Mouse (Mus musculus): ENCODE results near the gene Jmjd1c. TPM values are rescaled to one million over a fixed set of nuclear protein-coding genes. Genes with fewer than 3 reads are reported as not detected.

The Jmjd1c gene
- polyA plus RNA-seq, 1 experiment from 2014 or later, result 10.3 TPM

GRCm38 (mm10) chr10:67195671-67196070, 99.7 kb downstream of the Jmjd1c start:
- no peak overlapping the region for H3K27ac ChIP-seq (replicated peaks)
- ATAC-seq (ENCODE audit: insufficient read depth), result no peak
- no peak overlapping the region for H3K4me3 ChIP-seq (replicated peaks)
- H3K27me3 ChIP-seq, result no peaks in the 10 kb centered on the region
- H3K9ac ChIP-seq, result no peak overlapping the region
- 83% methylated on average over 1 of the region's 1 CpGs for WGBS (ENCODE audit: insufficient replicate concordance)
- H3K36me3 ChIP-seq (replicated peaks), result peaks cover 15% of the 10 kb centered on the region
- peaks cover 24% of the 10 kb centered on the region for H3K4me1 ChIP-seq (replicated peaks)
- no peak overlapping the region for H3K4me2 ChIP-seq
- no peaks in the 10 kb centered on the region for H3K9me3 ChIP-seq (replicated peaks)

- ATAC-seq (ENCODE audit: insufficient read depth), result no peak
Measured at GRCm38 (mm10) chr10:67197186-67197585, 101.3 kb downstream of the Jmjd1c start.

GRCm38 (mm10) chr10:67197829-67198228, 101.9 kb downstream of the Jmjd1c start:
- H3K4me2 ChIP-seq, result no peak overlapping the region
- H3K27me3 ChIP-seq, result no peaks in the 10 kb centered on the region
- H3K4me3 ChIP-seq (replicated peaks), result no peak overlapping the region
- peaks cover 28% of the 10 kb centered on the region for H3K4me1 ChIP-seq (replicated peaks)
- no peak overlapping the region for H3K9ac ChIP-seq
- no peak for ATAC-seq (ENCODE audit: insufficient read depth)
- 45% methylated on average over 2 of the region's 2 CpGs for WGBS (ENCODE audit: insufficient replicate concordance)
- H3K36me3 ChIP-seq (replicated peaks), result peaks cover 7% of the 10 kb centered on the region; the same call in 1 of the 2 replicates
- no peaks in the 10 kb centered on the region for H3K9me3 ChIP-seq (replicated peaks)
- no peak overlapping the region for H3K27ac ChIP-seq (replicated peaks)

More at GRCm38 (mm10) chr10:67197186-67197585, 101.3 kb downstream of the Jmjd1c start:
- H3K36me3 ChIP-seq (replicated peaks), result peaks cover 12% of the 10 kb centered on the region
- no peak overlapping the region for H3K9ac ChIP-seq
- no peaks in the 10 kb centered on the region for H3K27me3 ChIP-seq
- no peak overlapping the region for H3K4me2 ChIP-seq
- H3K4me1 ChIP-seq (replicated peaks), result peaks cover 25% of the 10 kb centered on the region
- H3K4me3 ChIP-seq (replicated peaks), result no peak overlapping the region
- no peaks in the 10 kb centered on the region for H3K9me3 ChIP-seq (replicated peaks)
- 65% methylated on average over 4 of the region's 4 CpGs for WGBS (ENCODE audit: insufficient replicate concordance)
- no peak overlapping the region for H3K27ac ChIP-seq (replicated peaks)

- peaks cover 33% of the 10 kb centered on the region for H3K4me1 ChIP-seq (replicated peaks)
- no peak for ATAC-seq (ENCODE audit: insufficient read depth)
- H3K9ac ChIP-seq, result no peak overlapping the region
- H3K36me3 ChIP-seq (replicated peaks), result no peaks in the 10 kb centered on the region
- no peaks in the 10 kb centered on the region for H3K9me3 ChIP-seq (replicated peaks)
- no peak overlapping the region for H3K27ac ChIP-seq (replicated peaks)
- no peaks in the 10 kb centered on the region for H3K27me3 ChIP-seq
- no peak overlapping the region for H3K4me3 ChIP-seq (replicated peaks)
- no peak overlapping the region for H3K4me2 ChIP-seq
Measured at GRCm38 (mm10) chr10:67201769-67202168, 105.8 kb downstream of the Jmjd1c start.

GRCm38 (mm10) chr10:67202470-67202869, 106.5 kb downstream of the Jmjd1c start:
- Histone ChIP-seq H3K4me2 (no peak overlapping the region), H3K4me3 (replicated peaks) (no peak overlapping the region), H3K27me3 (no peaks in the 10 kb centered on the region), H3K9me3 (replicated peaks) (no peaks in the 10 kb centered on the region), H3K36me3 (replicated peaks) (no peaks in the 10 kb centered on the region), H3K27ac (replicated peaks) (no peak overlapping the region), H3K9ac (no peak overlapping the region), H3K4me1 (replicated peaks) (peaks cover 30% of the 10 kb centered on the region)
- no peak for ATAC-seq (ENCODE audit: insufficient read depth)
- WGBS (ENCODE audit: insufficient replicate concordance), result 33% methylated on average over 6 of the region's 6 CpGs

- ATAC-seq (ENCODE audit: insufficient read depth), result peak; percentile 37
- Histone ChIP-seq H3K9ac (no peak overlapping the region), H3K4me1 (replicated peaks) (peaks cover 35% of the 10 kb centered on the region), H3K4me2 (peak overlapping the region; percentile 41), H3K36me3 (replicated peaks) (no peaks in the 10 kb centered on the region), H3K27me3 (no peaks in the 10 kb centered on the region), H3K4me3 (replicated peaks) (no peak overlapping the region), H3K27ac (replicated peaks) (peak overlapping the region; percentile 16), H3K9me3 (replicated peaks) (no peaks in the 10 kb centered on the region)
- WGBS (ENCODE audit: insufficient replicate concordance), result 31% methylated on average over 11 of the region's 11 CpGs
Measured at GRCm38 (mm10) chr10:67204652-67205407, 108.9 kb downstream of the Jmjd1c start.

- H3K4me3 ChIP-seq (replicated peaks), result no peak overlapping the region
- H3K9me3 ChIP-seq (replicated peaks), result no peaks in the 10 kb centered on the region
- no peak for ATAC-seq (ENCODE audit: insufficient read depth)
- H3K9ac ChIP-seq, result no peak overlapping the region
- H3K4me2 ChIP-seq, result no peak overlapping the region
- no peaks in the 10 kb centered on the region for H3K27me3 ChIP-seq
- no peak overlapping the region for H3K27ac ChIP-seq (replicated peaks)
- no peaks in the 10 kb centered on the region for H3K36me3 ChIP-seq (replicated peaks)
- WGBS (ENCODE audit: insufficient replicate concordance), result 78% methylated on average over 2 of the region's 2 CpGs
- H3K4me1 ChIP-seq (replicated peaks), result peaks cover 31% of the 10 kb centered on the region
Measured at GRCm38 (mm10) chr10:67207931-67208330, 112.0 kb downstream of the Jmjd1c start.

GRCm38 (mm10) chr10:67209916-67210675, 114.2 kb downstream of the Jmjd1c start:
- Histone ChIP-seq H3K27me3 (no peaks in the 10 kb centered on the region), H3K9ac (no peak overlapping the region), H3K4me2 (no peak overlapping the region), H3K4me1 (replicated peaks) (peaks cover 24% of the 10 kb centered on the region), H3K4me3 (replicated peaks) (no peak overlapping the region), H3K9me3 (replicated peaks) (no peaks in the 10 kb centered on the region), H3K27ac (replicated peaks) (no peak overlapping the region), H3K36me3 (replicated peaks) (no peaks in the 10 kb centered on the region)
- ATAC-seq (ENCODE audit: insufficient read depth), result no peak
- 44% methylated on average over 4 of the region's 4 CpGs for WGBS (ENCODE audit: insufficient replicate concordance)

GRCm38 (mm10) chr10:67212031-67212430, 116.1 kb downstream of the Jmjd1c start:
- no peak overlapping the region for H3K4me2 ChIP-seq
- H3K9me3 ChIP-seq (replicated peaks), result no peaks in the 10 kb centered on the region
- H3K27ac ChIP-seq (replicated peaks), result no peak overlapping the region
- peaks cover 16% of the 10 kb centered on the region for H3K4me1 ChIP-seq (replicated peaks)
- no peak overlapping the region for H3K9ac ChIP-seq
- no peaks in the 10 kb centered on the region for H3K27me3 ChIP-seq
- no peak for ATAC-seq (ENCODE audit: insufficient read depth)
- 75% methylated on average over 5 of the region's 5 CpGs for WGBS (ENCODE audit: insufficient replicate concordance)
- H3K4me3 ChIP-seq (replicated peaks), result no peak overlapping the region
- H3K36me3 ChIP-seq (replicated peaks), result peaks cover 2% of the 10 kb centered on the region; the same call in 1 of the 2 replicates

GRCm38 (mm10) chr10:67213720-67214119, 117.8 kb downstream of the Jmjd1c start:
- Histone ChIP-seq H3K27ac (replicated peaks) (no peak overlapping the region), H3K9ac (no peak overlapping the region), H3K4me3 (replicated peaks) (no peak overlapping the region), H3K4me2 (no peak overlapping the region), H3K9me3 (replicated peaks) (no peaks in the 10 kb centered on the region), H3K27me3 (no peaks in the 10 kb centered on the region), H3K36me3 (replicated peaks) (peaks cover 16% of the 10 kb centered on the region), H3K4me1 (replicated peaks) (peaks cover 11% of the 10 kb centered on the region)
- ATAC-seq (ENCODE audit: insufficient read depth), result no peak
- 36% methylated on average over 1 of the region's 1 CpGs for WGBS (ENCODE audit: insufficient replicate concordance)

- Histone ChIP-seq H3K4me1 (replicated peaks) (peaks cover 6% of the 10 kb centered on the region; the same call in 1 of the 2 replicates), H3K4me2 (no peak overlapping the region), H3K9ac (no peak overlapping the region), H3K36me3 (replicated peaks) (peaks cover 30% of the 10 kb centered on the region), H3K27me3 (no peaks in the 10 kb centered on the region), H3K27ac (replicated peaks) (no peak overlapping the region), H3K9me3 (replicated peaks) (no peaks in the 10 kb centered on the region), H3K4me3 (replicated peaks) (no peak overlapping the region)
- no peak for ATAC-seq (ENCODE audit: insufficient read depth)
- 75% methylated on average over 4 of the region's 4 CpGs for WGBS (ENCODE audit: insufficient replicate concordance)
Measured at GRCm38 (mm10) chr10:67215133-67215532, 119.2 kb downstream of the Jmjd1c start.

Measured in liver, embryonic 15.5 days (tissue).